Mouse (Mus musculus) gastrocnemius, adult 18-20 months (tissue): ENCODE measurements around the gene Dock7. TPM values are rescaled to one million over a fixed set of nuclear protein-coding genes. Genes with fewer than 3 reads are reported as not detected.
"Not testable (repeated sequence)": the region's sequence is repeated elsewhere in the genome, so short reads cannot be mapped to it uniquely, and the experiment has no call there.

Experiments
- DNase-seq: peaks from one replicate; pipeline ENCODE4 v3.0.0; 2021; ENCODE audit warnings: low spot score
- total RNA-seq, 2 experiments: library from RNA; stranded (reverse); gene quantifications; 2 replicates each; pipeline ENCODE4 v1.2.3; 2021

The Dock7 gene
- total RNA-seq, 2 experiments from 2014 or later = 5.9 to 7.0 TPM

DNA sequence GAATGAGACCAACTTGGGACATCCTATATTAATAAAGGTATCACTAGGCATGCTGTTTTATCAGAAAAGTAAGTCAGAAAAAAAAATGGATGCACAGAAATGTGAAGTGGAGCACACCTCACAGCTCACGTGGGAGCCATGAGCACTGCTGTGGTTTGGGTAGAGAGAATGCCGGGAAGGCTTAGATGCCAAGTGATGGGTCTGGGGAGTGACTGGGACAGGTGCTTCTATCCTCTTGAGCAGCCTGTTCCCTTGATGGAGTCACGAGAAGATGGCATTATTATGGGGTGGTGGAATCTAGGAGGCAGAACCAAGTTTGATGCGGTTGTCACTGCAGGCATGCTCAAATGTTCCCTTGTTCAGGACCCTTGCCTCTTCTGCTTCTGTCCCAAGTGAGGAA lies 109.7 kb downstream of the Dock7 start:
- DNase-seq = no peak

- DNase-seq = no peak
Measured at GRCm38 (mm10) chr4:99006319-99006718, 114.4 kb downstream of the Dock7 start.

DNA sequence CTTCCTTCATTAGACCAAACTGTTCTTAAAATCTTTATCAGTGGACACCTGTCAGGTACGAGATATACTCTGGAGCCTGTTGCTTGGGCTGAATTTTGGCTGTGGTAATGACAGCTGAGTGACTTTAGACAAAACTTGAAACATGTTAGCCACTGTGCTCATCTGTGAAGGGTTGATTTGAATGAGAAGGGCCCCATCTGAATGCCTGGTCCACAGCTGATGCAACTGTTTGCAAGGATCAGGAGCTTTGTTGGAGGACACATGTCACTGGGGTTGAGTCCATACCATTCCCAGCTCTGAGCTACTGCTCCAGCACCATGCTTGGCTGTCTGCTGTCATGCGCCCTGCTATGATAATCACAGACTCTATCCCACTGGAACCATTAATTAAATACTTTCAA lies 115.1 kb downstream of the Dock7 start:
- DNase-seq = no peak

GRCm38 (mm10) chr4:98993491-98993890 lies 127.2 kb downstream of the Dock7 start:
- DNase-seq = no peak

- DNase-seq = no peak
Measured at GRCm38 (mm10) chr4:98984701-98985100, 136.0 kb downstream of the Dock7 start.

DNA sequence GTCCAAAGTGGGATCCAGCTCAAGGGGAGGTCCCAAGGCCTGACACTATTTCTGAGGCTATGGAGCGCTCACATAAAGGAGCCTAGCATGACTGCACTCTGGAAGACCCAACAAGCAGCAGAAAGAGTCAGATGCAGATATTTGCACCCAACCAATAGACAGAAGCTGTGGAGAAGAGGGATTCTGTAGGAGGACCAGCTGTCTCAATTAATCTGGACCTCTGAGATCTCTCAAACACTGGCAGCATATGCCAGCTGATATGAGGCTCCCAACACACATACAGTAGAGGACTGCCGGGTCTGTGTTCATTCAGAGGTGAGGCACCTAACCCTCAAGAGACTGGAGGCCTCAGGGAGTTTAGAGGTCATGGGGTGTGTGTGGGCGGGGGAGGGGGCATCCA lies 140.7 kb downstream of the Dock7 start:
- DNase-seq = not testable (repeated sequence)

DNA sequence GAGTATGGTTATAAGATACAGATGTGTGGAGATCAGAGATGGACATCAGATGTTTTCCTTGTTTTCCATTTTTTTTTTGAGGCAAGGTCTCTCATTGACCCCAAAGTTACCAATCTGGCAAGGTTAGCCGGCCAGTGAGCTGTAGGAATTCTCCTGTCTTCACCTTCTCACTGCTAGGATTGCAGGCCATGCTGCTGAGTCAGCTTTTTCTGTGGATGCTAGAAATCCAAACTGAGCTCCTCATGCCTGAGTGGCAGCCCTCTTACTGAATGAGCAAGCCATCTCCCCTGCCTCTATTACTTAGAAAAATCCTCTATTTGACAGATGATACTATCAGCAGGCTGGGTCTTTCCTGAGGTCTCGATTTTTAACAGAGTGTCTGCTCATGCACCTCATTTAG lies 142.0 kb downstream of the Dock7 start:
- no peak for DNase-seq

GRCm38 (mm10) chr4:98978288-98978687 lies 142.4 kb downstream of the Dock7 start:
- DNase-seq = not testable (repeated sequence)

DNA sequence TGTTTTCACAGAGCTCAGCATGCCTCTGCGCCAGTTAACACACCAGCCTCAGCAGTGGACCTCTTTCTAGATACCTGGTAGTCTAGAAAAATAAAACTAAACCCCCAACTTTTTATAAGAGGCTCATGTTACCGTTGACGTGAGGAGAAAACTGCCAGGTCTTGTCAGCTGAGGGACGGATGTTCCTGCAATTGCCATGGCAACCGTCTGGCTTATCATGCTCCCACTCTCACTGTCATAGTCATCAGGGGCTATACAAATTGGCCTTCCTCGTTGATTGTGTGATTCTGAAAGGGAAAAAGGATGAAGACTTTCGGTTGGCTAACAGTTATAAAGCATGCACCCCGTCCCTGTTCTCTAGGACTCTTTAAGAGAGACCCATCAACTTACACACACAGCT lies 145.0 kb downstream of the Dock7 start:
- no peak for DNase-seq

DNA sequence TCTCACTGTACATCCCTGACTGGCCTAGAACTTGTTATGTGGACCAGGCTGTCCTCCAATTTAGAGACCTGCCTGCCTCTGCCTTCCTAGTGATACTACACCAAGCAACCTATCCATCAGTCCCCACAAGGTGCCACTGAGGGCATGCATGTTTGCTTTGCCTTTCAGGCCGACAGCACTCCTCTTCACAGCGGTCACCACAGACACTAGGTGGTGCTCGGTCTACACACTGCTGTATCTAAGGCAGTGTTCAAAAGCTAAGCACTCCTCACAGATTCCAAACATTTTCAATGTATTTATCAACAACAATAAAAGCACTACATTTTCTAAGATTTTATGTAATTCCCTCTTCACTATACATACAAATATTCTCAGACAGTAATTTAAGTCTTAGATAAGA lies 150.8 kb downstream of the Dock7 start:
- DNase-seq = no peak

DNA sequence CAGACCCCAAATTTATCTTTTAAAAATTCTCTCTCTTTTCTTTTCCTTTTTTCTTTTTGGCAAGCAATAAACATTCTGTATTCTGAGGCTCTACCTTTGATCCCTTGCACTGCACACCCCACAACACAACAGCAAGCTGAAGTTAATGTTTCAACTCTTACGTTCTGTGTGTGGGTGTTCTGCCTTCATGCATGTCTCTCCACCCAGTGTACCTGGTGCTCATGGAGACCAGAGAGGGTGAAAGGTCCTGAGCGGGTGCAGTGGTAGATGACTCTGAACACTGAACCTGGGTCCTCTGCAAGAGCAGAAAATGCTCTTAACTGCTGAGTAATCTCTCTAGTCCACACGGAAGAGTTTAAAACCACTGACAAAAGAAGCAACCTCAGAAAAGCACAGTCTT lies 160.5 kb downstream of the Dock7 start:
- DNase-seq = no peak

DNA sequence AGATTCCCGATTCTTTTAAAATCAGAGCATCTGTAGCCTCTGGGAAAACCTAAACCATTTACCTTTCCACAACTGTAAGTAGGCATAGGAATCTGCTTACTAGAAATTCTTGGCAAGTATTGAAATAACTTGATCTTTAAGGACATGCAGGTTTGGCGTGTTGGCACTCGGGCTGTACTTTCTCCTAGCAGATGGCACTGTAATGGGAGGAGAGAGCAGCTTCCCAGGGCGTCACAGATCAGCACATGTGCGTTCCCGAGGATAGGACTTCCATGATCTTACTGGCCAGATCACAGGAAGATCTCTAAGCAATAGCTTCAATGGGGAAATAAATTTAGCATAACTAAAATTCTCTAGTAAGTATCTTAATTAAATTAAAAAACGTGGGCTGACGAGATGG lies 164.7 kb downstream of the Dock7 start:
- no peak for DNase-seq

- DNase-seq = no peak
Measured at GRCm38 (mm10) chr4:98950563-98950962, 170.2 kb downstream of the Dock7 start.

DNA sequence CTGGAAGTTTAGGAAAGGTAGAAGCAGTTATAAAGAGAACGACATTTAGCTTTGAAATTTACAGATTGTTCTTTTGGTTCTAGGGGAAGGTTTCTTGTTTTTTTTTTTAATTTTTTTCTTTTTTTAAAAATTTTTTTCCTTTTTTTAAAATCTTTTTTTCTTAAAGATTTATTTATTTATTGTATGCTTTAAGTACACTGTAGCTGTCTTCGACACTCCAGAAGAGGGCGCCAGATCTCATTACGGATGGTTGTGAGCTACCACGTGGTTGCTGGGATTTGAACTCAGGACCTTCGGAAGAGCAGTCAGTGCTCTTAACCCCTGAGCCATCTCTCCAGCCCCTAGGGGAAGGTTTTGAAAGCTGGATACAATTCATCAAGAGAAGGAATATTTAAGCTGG lies 182.5 kb downstream of the Dock7 start:
- DNase-seq = not testable (repeated sequence)

DNA sequence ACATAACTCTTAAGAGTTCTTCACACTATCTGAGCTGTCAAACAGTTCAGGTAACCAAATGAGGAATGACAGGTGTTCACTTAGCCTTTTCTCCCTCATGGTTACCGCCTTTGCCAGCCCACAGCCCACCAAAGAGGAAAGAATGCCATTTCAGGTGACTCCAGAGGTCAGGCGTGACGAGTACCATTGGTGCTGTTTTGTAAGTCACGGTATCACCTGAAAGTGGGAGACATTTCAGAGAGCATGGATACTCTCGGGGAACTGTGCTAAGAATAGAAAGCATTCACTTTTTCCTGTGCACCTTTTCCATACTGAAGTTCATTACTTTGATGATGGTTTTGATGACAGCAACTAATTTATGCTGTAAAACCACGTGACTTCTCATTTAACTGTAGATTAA lies 184.7 kb downstream of the Dock7 start:
- DNase-seq = no peak

DNA sequence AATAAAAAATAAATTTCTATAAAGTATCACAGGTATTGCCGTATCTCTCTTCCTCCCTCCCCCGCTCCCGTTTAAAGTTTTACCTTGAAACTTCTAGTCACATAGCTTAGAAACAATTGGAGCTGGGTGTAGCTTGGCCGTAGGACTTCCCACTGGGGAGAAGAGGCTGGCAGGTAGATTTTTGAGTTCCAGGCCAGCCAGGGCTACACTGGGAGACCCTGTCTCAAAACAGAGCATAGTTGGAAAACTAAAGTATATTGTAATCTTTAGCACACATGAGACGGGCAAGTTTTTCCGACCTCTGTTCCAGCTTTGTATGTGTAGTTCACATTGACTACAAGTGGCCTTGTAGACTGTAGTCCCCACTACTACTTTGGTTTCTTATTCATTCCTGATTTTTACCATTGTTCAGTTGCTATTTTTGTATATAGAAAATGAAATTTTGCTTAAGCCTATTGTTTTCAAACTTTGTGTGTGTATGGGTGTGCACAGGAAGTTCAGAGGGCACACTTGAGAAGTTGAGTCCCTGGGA lies 195.4 kb downstream of the Dock7 start:
- DNase-seq = no peak

GRCm38 (mm10) chr4:98924906-98925178 lies 195.9 kb downstream of the Dock7 start:
- no peak for DNase-seq

GRCm38 (mm10) chr4:98924071-98924905 lies 196.4 kb downstream of the Dock7 start:
- no peak for DNase-seq

GRCm38 (mm10) chr4:98923568-98924070 lies 197.1 kb downstream of the Dock7 start, which contains the start of gene Usp1:
TSS of gene Usp1 (plus strand) at chr4:98923810.
- no peak for DNase-seq

DNA sequence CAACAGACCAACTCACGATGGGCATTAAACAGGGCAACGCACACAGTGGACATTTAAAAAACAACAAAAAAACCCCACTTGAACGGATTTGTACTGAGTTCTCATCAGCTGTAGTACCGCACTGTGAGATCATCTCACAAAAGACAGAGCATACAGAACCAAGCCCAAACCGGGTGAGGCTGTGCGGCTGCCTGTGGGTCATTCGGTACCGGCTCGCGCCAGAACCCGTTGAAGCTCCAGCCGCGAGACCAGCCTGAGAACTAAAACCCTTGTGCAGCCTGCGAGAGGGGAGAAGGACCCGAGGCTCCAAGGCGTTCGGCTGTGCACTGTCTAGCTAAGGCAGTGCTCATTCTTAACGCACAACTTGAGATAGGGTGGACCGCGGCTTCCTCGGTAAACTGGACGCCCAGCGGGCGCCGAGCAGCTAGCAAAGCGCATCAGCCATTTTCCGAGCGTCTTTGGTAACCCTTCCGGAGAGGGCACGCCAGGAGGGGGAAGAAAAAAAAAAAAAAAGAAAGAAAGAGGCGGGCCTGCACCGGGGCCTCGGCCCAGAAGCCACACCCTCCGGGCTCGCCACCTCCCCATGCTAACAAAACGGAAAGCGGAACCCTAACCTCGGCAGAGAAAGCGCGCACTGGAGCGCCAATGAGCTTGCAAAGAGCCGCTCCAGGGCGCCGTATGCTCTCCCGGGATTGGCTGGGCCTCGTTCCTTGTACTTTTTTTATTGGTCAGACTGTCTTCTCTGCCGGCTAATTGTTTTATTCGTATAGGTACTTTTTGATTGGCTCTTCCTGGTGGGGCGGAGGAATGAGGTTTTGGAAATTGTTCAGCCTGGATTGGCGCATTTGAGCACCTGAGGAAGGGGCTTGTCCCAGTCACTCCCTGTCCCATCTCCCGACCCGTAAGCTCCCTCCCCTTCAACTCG lies 197.8 kb downstream of the Dock7 start:
- DNase-seq = peak; percentile 97

- DNase-seq = no peak
Measured at GRCm38 (mm10) chr4:98922061-98922642, 198.6 kb downstream of the Dock7 start.

GRCm38 (mm10) chr4:98920896-98921295 lies 199.8 kb downstream of the Dock7 start:
- no peak for DNase-seq
